Mouse (Mus musculus): ENCODE data around the gene Ppl. TPM values are rescaled to one million over a fixed set of nuclear protein-coding genes. Genes with fewer than 3 reads are reported as not detected.

The Ppl gene
- total RNA-seq (2023), result not detected

DNA sequence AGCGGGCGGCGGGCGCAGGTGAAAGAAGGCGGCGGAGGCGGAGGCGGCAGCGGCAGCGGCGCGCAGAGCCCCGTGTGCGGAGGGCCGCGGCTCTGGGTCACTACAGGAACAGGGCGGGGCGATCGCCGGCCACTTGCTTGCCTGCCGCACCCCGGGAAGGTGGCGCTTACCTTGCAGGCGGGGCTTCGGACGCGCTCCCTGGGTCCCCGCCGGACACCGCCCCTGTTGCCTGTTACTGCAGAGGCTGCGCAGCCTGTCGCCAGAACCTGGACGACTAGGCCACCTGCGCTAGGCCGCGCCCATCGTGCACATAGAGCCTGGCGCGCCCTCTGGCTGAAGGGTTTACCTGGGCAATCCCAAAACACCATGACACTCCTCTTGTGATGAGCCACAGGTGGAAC lies at the start of gene Ppl:
Gene Ppl (minus strand): TSS at position 21 of the 401 bp plus-strand sequence.

DNA sequence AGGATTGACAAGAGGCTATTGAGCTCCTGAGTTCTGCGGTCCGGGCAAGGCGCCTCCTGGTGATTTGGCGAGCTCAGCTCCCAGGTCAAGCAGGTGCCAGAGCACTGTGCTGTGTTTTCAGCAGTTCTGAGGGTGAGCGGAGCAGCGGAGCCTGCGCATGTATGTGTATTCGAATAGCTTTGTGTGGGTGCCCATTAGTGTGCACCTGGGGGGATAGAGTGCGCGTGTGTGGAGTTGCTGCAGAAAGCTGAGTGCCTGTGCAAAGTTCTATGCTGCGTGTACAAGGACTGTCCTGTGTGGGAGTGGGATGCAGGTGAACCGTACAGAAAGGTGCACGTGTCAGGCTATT lies 14.8 kb upstream of the Ppl start, which contains the start of gene Sec14l5:
Gene Sec14l5 (plus strand): TSS at position 73 of the 349 bp plus-strand sequence.

DNA sequence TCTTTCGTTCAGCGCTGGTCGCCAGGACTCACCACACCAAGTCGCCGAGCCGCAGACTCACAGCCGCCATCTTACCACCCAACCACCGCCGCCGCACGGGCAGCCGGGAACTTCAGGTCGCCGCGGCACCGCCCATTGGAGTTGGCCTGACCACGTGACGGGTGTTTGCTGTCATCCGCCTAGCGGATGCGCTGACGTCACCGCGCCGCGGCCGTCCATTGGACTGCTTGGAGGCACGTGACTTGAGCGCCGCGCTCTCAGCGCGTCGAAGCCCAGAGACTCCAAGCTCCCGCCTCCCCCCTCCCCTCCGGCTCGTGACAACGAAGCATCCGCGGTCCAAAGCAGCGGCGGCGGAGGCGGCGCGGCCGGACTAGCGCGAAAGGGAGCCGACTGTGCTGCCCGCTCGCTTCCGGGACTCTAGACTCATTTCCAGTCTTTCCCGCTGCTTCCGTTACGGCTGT lies 82.4 kb downstream of the Ppl start, which contains the start of the genes Glyr1 and Ubn1:
Gene Glyr1 (minus strand): TSS at position 90 of the 461 bp plus-strand sequence.
Gene Ubn1 (plus strand): TSS at position 284 of the 461 bp plus-strand sequence.

Other genes starting within 250 kb of the Ppl start
- 10 to 100 TPM; 62.5 to 70.5 TPM for gene Mgrn1, start 246.2 kb downstream of the Ppl start, total RNA-seq (2023)
- 10 to 100 TPM; 55.9 to 61.6 TPM for gene Nudt16l1, start 193.7 kb downstream of the Ppl start, total RNA-seq (2023)
- 10 to 100 TPM; 62.4 to 77.5 TPM for gene Anks3, start 168.2 kb downstream of the Ppl start, total RNA-seq (2023)
- not detected for gene Sept12, start 134.6 kb downstream of the Ppl start, total RNA-seq (2023)
- not detected for gene Smim22, start 125.1 kb downstream of the Ppl start, total RNA-seq (2023)
- 10 to 100 TPM; 11.3 to 17.4 TPM for gene Rogdi, start 118.9 kb downstream of the Ppl start, total RNA-seq (2023)
- gene Glyr1, start 82.6 kb downstream of the Ppl start, total RNA-seq (2023), result 100 to 1,000 TPM; 113 to 114 TPM
- gene Ubn1, start 82.4 kb downstream of the Ppl start, total RNA-seq (2023), result 100 to 1,000 TPM in 1 of 2 experiments, 10 to 100 TPM in 1; 98.8 to 105 TPM
- not detected for gene Sec14l5, start 14.7 kb upstream of the Ppl start, total RNA-seq (2023)
- 10 to 100 TPM; 30.5 to 33.1 TPM for gene Nagpa, start 71.6 kb upstream of the Ppl start, total RNA-seq (2023)
- gene AU021092, start 89.9 kb upstream of the Ppl start, total RNA-seq (2023), result not detected
- gene Alg1, start 101.2 kb upstream of the Ppl start, total RNA-seq (2023), result 10 to 100 TPM; 39.3 to 43.1 TPM
- 10 to 100 TPM; 24.6 to 26.8 TPM for gene Eef2kmt, start 123.6 kb upstream of the Ppl start, total RNA-seq (2023)

All from T-cell, adult 66 days (primary cell).